ENCODE assay signal across 9 mouse cellular contexts in genomic region chr2:155240915-155241314, GRCm38 (mm10). TPM values are rescaled to one million over a fixed set of nuclear protein-coding genes. Genes with fewer than 3 reads are reported as not detected.
A peak's percentile ranks its signal among the peaks of the same experiment; 100 is the strongest.
DNase-seq lines count a peak whose midpoint lies in the region; ATAC-seq and TF ChIP-seq lines count a peak whose summit lies in the region.
"Had no signal": no experiment of that assay in that cellular context is flagged by ENCODE, and none has a peak within 500 bp of the region (broad histone marks: within the 10 kb centered on the region; RNA-seq: fewer than 3 reads in every experiment).

No protein-coding gene starts in this region.

- H3K27me3 ChIP-seq in spleen, adult 2 months (ENCODE audit: control insufficient read depth, insufficient read depth, low read length), result no peaks in the 10 kb centered on the region
- no peaks in the 10 kb centered on the region for H3K27me3 ChIP-seq in kidney, postnatal 0 days (ENCODE audit: insufficient read depth, low read length)
- H3K27me3 ChIP-seq: embryonic facial prominence, embryonic 12.5 days; liver, embryonic 13.5 days had no signal

- no peak overlapping the region for H3K9ac ChIP-seq in kidney, postnatal 0 days (ENCODE audit: low read depth, low read length)
- H3K9ac ChIP-seq: embryonic facial prominence, embryonic 12.5 days; liver, embryonic 13.5 days had no signal

- TF ChIP-seq POLR2A in spleen, adult 2 months (IDR thresholded peaks at IDR 0.05; ENCODE audit: low read depth, low read length), result no peak

- H3K9me3 ChIP-seq in kidney, postnatal 0 days (replicated peaks; ENCODE audit: low read length), result no peaks in the 10 kb centered on the region
- H3K9me3 ChIP-seq: embryonic facial prominence, embryonic 12.5 days; liver, embryonic 13.5 days had no signal

- ATAC-seq in kidney, postnatal 0 days (replicated peaks; ENCODE audit: low FRiP score, low read depth), result no peak
- ATAC-seq in monocyte, adult 5-6 weeks (replicated peaks; ENCODE audit: insufficient number of reproducible peaks, low FRiP score, low TSS enrichment, poor library complexity, severe bottlenecking), result no peak

- peaks cover 19% of the 10 kb centered on the region for H3K36me3 ChIP-seq in spleen, adult 2 months (ENCODE audit: control insufficient read depth, insufficient read depth, low read length)
- H3K36me3 ChIP-seq in kidney, postnatal 0 days (ENCODE audit: insufficient read depth, low read length), result peaks cover 14% of the 10 kb centered on the region

- peaks cover 7% of the 10 kb centered on the region for H3K4me1 ChIP-seq in spleen, adult 2 months (ENCODE audit: control insufficient read depth, insufficient read depth, insufficient read length)
- H3K4me1 ChIP-seq in kidney, postnatal 0 days (replicated peaks; ENCODE audit: insufficient read depth, low read length), result peaks cover 11% of the 10 kb centered on the region

- WGBS in spleen, adult 2 months, result 82% methylated on average over 4 of the region's 4 CpGs
- WGBS in kidney, postnatal 0 days, result 73% methylated on average over 4 of the region's 4 CpGs

- no peak overlapping the region for H3K4me2 ChIP-seq in kidney, postnatal 0 days (ENCODE audit: low read length)
- H3K4me2 ChIP-seq: embryonic facial prominence, embryonic 12.5 days; liver, embryonic 13.5 days had no signal

- H3K27ac ChIP-seq in spleen, adult 2 months (ENCODE audit: insufficient read depth, low read length), result no peak overlapping the region
- H3K27ac ChIP-seq in kidney, postnatal 0 days, result no peak overlapping the region
- H3K27ac ChIP-seq: embryonic facial prominence, embryonic 12.5 days; liver, embryonic 13.5 days had no signal

- DNase-seq in spleen, adult 2 months (ENCODE audit: low read depth in 1 of 2, low spot score in 2 of 2), result peak; percentile 14 to 47
- DNase-seq in spleen, adult 12 weeks (ENCODE audit: low spot score), result no peak
- DNase-seq in adrenal gland, postnatal 10 days, result peak; percentile 79
- no peak for DNase-seq in kidney, postnatal 0 days (ENCODE audit: low spot score)
- peak; percentile 54 for DNase-seq in thymus, postnatal 25 days
- DNase-seq in cerebellum, adult 11-12 months, result no peak
- DNase-seq: liver, embryonic 13.5 days had no signal

- TF ChIP-seq CTCF in spleen, adult 2 months (IDR thresholded peaks at IDR 0.05; ENCODE audit: extremely low read depth, insufficient read depth, insufficient read length, insufficient replicate concordance), result peak; percentile 39; the same call in 1 of the 2 replicates
- TF ChIP-seq CTCF in kidney, postnatal 0 days (IDR thresholded peaks at IDR 0.05; ENCODE audit: low read depth), result peak; percentile 53; the same call in 1 of the 2 replicates

- H3K4me3 ChIP-seq in spleen, adult 2 months (ENCODE audit: extremely low read depth, insufficient read depth, insufficient read length), result no peak overlapping the region
- no peak overlapping the region for H3K4me3 ChIP-seq in kidney, postnatal 0 days (replicated peaks; ENCODE audit: low read depth, low read length)
- H3K4me3 ChIP-seq: embryonic facial prominence, embryonic 12.5 days; liver, embryonic 13.5 days had no signal

RNA-seq across cellular contexts. Expression of gene Dynlrb1, which starts 4.6 kb away (rescaled TPM):
- polyA plus RNA-seq in spleen, adult 2 months (2012; rRNA removed), result 76.8 and 79.1 TPM in 2 replicates
- total RNA-seq in adrenal gland, postnatal 10 days (2021), result 100 to 1,000 TPM; 259 to 263 TPM
- polyA plus RNA-seq in kidney, postnatal 0 days (2015; fragmentation: Nextera tagmentation; extraction: Ambion mirVana), result 373 and 405 TPM in 2 replicates
- 66.0 to 110 TPM (median 92.2 TPM) in 3 replicates for total RNA-seq in monocyte, adult 5-6 weeks (2017)

RNA-seq across cellular contexts. Expression of gene Map1lc3a, which starts 35.2 kb away (rescaled TPM):
- polyA plus RNA-seq in spleen, adult 2 months (2012; rRNA removed), result 42.7 and 60.6 TPM in 2 replicates
- total RNA-seq in adrenal gland, postnatal 10 days (2021), result 100 to 1,000 TPM; 421 to 505 TPM
- 176 and 185 TPM in 2 replicates for polyA plus RNA-seq in kidney, postnatal 0 days (2015; fragmentation: Nextera tagmentation; extraction: Ambion mirVana)
- 3.6 to 16.5 TPM (median 4.6 TPM) in 3 replicates for total RNA-seq in monocyte, adult 5-6 weeks (2017)

Comparison
In these comparisons a context has a peak if more than half of its experiments do, and no peak if none do; other contexts are left out.
1. DNase-seq: peak in spleen, adult 2 months (2 of 2), adrenal gland, postnatal 10 days (single experiment) and thymus, postnatal 25 days (single experiment); none in spleen, adult 12 weeks (single experiment), kidney, postnatal 0 days (single experiment) and cerebellum, adult 11-12 months (single experiment).
2. RNA of gene Map1lc3a, which starts 35.2 kb away (total RNA-seq): 421 to 505 TPM in adrenal gland, postnatal 10 days; 3.6 to 16.5 TPM in monocyte, adult 5-6 weeks; every median in the first group is over 10 times any median in the second.